10 mouse cellular contexts compared by ENCODE assay signal in the genomic region with DNA sequence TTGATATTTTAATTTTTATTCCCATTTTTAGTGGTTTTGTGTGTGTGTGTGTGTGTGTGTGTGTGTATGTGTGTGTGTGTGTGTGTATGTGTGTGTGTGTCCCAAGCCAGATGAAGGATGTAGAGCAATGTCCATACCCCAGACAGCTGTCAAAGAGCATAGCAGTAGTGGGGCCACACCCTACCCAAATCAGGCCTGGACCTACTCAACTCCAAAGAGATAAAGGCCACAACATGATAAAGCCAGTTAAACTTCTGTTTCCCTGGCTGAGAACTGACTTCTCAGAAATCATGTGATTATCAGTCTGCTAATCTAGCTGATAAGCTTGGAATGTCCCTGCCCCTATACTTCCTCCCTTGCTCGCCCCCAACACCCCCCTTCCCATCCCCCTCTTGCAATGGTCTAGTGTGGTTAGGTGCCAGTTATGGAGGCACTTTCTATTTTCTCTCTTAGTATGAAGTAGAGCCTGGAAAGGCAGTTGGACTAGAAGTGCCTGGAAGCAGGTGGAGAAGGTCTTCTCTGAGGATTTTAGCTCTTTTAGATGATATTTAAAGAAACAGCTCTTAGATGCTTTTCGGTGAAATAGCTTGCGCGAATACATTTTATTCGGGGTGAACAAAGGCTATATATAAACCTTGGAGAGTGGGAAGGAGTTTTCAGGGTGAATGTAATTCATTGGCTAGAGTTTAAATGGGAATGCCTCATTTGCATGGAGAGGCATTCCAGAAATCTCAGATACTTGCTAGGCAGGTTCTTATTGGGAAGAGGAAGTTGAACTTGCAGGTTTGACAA.
"Had no signal": no experiment of that assay in that cellular context is flagged by ENCODE, and none has a peak within 500 bp of the region (broad histone marks: within the 10 kb centered on the region; RNA-seq: fewer than 3 reads in every experiment).

No protein-coding gene starts in this region.

- H3K4me1 ChIP-seq: limb, embryonic 10.5 days; liver, embryonic 15.5 days; midbrain, embryonic 13.5 days; stomach, embryonic 15.5 days had no signal

- H3K27me3 ChIP-seq: liver, embryonic 15.5 days; midbrain, embryonic 13.5 days; stomach, embryonic 15.5 days had no signal

- H3K36me3 ChIP-seq: limb, embryonic 10.5 days; liver, embryonic 15.5 days; midbrain, embryonic 13.5 days; stomach, embryonic 15.5 days had no signal

- DNase-seq: kidney, adult 11 months; lung, adult 2 months; lung, postnatal 36 days; right cerebral cortex, postnatal 14 days; thymus, postnatal 36 days had no signal

- H3K4me3 ChIP-seq: limb, embryonic 10.5 days; liver, embryonic 15.5 days; midbrain, embryonic 13.5 days; stomach, embryonic 15.5 days had no signal

- H3K27ac ChIP-seq: kidney, postnatal 0 days; limb, embryonic 10.5 days; liver, embryonic 15.5 days; midbrain, embryonic 13.5 days; stomach, embryonic 15.5 days had no signal
